Mouse (Mus musculus) limb, embryonic 11.5 days (tissue): ENCODE results near the gene Frmd4b. TPM values are rescaled to one million over a fixed set of nuclear protein-coding genes. Genes with fewer than 3 reads are reported as not detected.
"Not testable (repeated sequence)": the region's sequence is repeated elsewhere in the genome, so short reads cannot be mapped to it uniquely, and the experiment has no call there.

Experiments
- ATAC-seq: fragments of 200-750 bp; cut with Nextera tagmentation; 2 replicates; pipeline ENCODE4 v1.8.0; 2017; ENCODE audit warnings: low read depth; ENCODE audit not compliant: insufficient number of reproducible peaks, low FRiP score, low TSS enrichment
- DNase-seq: peaks from one replicate; pipeline ENCODE4 v3.0.0-alpha.2; 2015; ENCODE audit warnings: low spot score
- H3K27ac ChIP-seq: fragments of 300-500 bp; sonication (generic); replicated peaks from 2 replicates; pipeline ENCODE4 v1.5.1; 2014; ENCODE audit warnings: low read depth, mild to moderate bottlenecking, low read length
- H3K27me3 ChIP-seq: fragments of 300-500 bp; sonication (generic); 2 replicates; pipeline ENCODE4 v1.6.1; 2014; ENCODE audit warnings: mild to moderate bottlenecking, low read length, mixed read lengths; ENCODE audit not compliant: control insufficient read depth, insufficient read depth
- H3K36me3 ChIP-seq: fragments of 300-500 bp; sonication (generic); 2 replicates; pipeline ENCODE4 v1.6.1; 2014; ENCODE audit warnings: mild to moderate bottlenecking, low read length, moderate library complexity, mixed read lengths; ENCODE audit not compliant: control insufficient read depth, insufficient read depth
- H3K4me1 ChIP-seq: fragments of 300-500 bp; sonication (generic); 2 replicates; pipeline ENCODE4 v1.6.1; 2014; ENCODE audit warnings: low read length, mixed read lengths; ENCODE audit not compliant: control insufficient read depth, insufficient read depth
- H3K4me2 ChIP-seq: fragments of 300-500 bp; sonication (generic); 2 replicates; pipeline ENCODE4 v1.6.1; 2014; ENCODE audit warnings: low read depth, mild to moderate bottlenecking, moderate library complexity; ENCODE audit not compliant: severe bottlenecking
- H3K4me3 ChIP-seq: fragments of 300-500 bp; sonication (generic); 2 replicates; pipeline ENCODE4 v1.5.1; 2014; ENCODE audit warnings: low read depth, low read length
- H3K9ac ChIP-seq: fragments of 300-500 bp; sonication (generic); 2 replicates; pipeline ENCODE4 v1.6.1; 2014; ENCODE audit warnings: mild to moderate bottlenecking, low read length
- H3K9me3 ChIP-seq: fragments of 300-500 bp; sonication (generic); 2 replicates; pipeline ENCODE4 v1.6.1; 2016; ENCODE audit warnings: low read length; ENCODE audit not compliant: control insufficient read depth
- WGBS: fragments of 180-500 bp; shearing (Covaris S2); extraction: QIAGEN DNeasy Blood & Tissue Kit; methylation state at CpG from one replicate; pipeline ENCODE4 v1.1.7; 2014; 5-methylcytosine and 5-hydroxymethylcytosine counted together
- polyA plus RNA-seq: library from polyadenylated mRNA; unstranded; fragments of >200 nt; fragmentation: Nextera tagmentation; extraction: Ambion mirVana; gene quantifications from 2 replicates; pipeline ENCODE4 v1.2.1, GENCODE M21; 2014

The Frmd4b gene
- polyA plus RNA-seq, 1 experiment from 2014 or later = 12.3 TPM

- not testable (repeated sequence) for H3K4me3 ChIP-seq, H3K9ac ChIP-seq, H3K27ac ChIP-seq, ATAC-seq, DNase-seq, H3K9me3 ChIP-seq, H3K4me1 ChIP-seq, H3K36me3 ChIP-seq, H3K4me2 ChIP-seq, H3K27me3 ChIP-seq
These were observed 353.6 kb downstream of the Frmd4b start for GRCm38 (mm10) chr6:97263750-97264149.

- ATAC-seq = no peak
These were observed 355.1 kb downstream of the Frmd4b start for GRCm38 (mm10) chr6:97262229-97262628.

GRCm38 (mm10) chr6:97259926-97260325 lies 357.4 kb downstream of the Frmd4b start:
- not testable (repeated sequence) for H3K9ac ChIP-seq, H3K4me1 ChIP-seq, H3K4me2 ChIP-seq, H3K27ac ChIP-seq, DNase-seq, H3K27me3 ChIP-seq, ATAC-seq, H3K4me3 ChIP-seq, H3K36me3 ChIP-seq, H3K9me3 ChIP-seq
- 95% methylated on average over 2 of the region's 2 CpGs for WGBS

More at GRCm38 (mm10) chr6:97262229-97262628, 355.1 kb downstream of the Frmd4b start:
- H3K27ac ChIP-seq = no peak overlapping the region
- WGBS = 71% methylated on average over 4 of the region's 4 CpGs
- H3K27me3 ChIP-seq = no peaks in the 10 kb centered on the region
- no peaks in the 10 kb centered on the region for H3K4me1 ChIP-seq
- DNase-seq = no peak
- no peak overlapping the region for H3K4me2 ChIP-seq
- no peak overlapping the region for H3K9ac ChIP-seq
- H3K36me3 ChIP-seq = no peaks in the 10 kb centered on the region
- H3K9me3 ChIP-seq = no peaks in the 10 kb centered on the region
- no peak overlapping the region for H3K4me3 ChIP-seq

- Histone ChIP-seq H3K36me3 (no peaks in the 10 kb centered on the region), H3K27me3 (no peaks in the 10 kb centered on the region), H3K27ac (no peak overlapping the region), H3K9me3 (no peaks in the 10 kb centered on the region), H3K4me2 (no peak overlapping the region), H3K4me1 (no peaks in the 10 kb centered on the region), H3K4me3 (no peak overlapping the region), H3K9ac (no peak overlapping the region)
- 84% methylated on average over 1 of the region's 1 CpGs for WGBS
- ATAC-seq (no peak), DNase-seq (no peak)
These were observed 358.9 kb downstream of the Frmd4b start for GRCm38 (mm10) chr6:97258489-97258888.

- Histone ChIP-seq H3K27ac (no peak within 1 kb of the TSS), H3K36me3 (no peaks in the 10 kb centered on the region), H3K9me3 (no peaks in the 10 kb centered on the region), H3K9ac (no peak within 1 kb of the TSS), H3K4me1 (no peaks in the 10 kb centered on the region), H3K4me3 (no peak within 1 kb of the TSS), H3K4me2 (no peak within 1 kb of the TSS), H3K27me3 (no peaks in the 10 kb centered on the region)
- WGBS = 39% methylated on average over 9 of the region's 9 CpGs
- ATAC-seq (no peak), DNase-seq (no peak)
These were observed 364.6 kb downstream of the Frmd4b start, which contains the start of gene Lmod3 for GRCm38 (mm10) chr6:97252711-97253221. TSS of gene Lmod3 (minus strand) at chr6:97252759.

GRCm38 (mm10) chr6:97252086-97252485 lies 365.3 kb downstream of the Frmd4b start:
- Histone ChIP-seq H3K4me1 (no peaks in the 10 kb centered on the region), H3K4me2 (no peak overlapping the region), H3K9me3 (no peaks in the 10 kb centered on the region), H3K36me3 (no peaks in the 10 kb centered on the region), H3K9ac (no peak overlapping the region), H3K4me3 (no peak overlapping the region), H3K27ac (no peak overlapping the region), H3K27me3 (no peaks in the 10 kb centered on the region)
- no peak for ATAC-seq
- DNase-seq = no peak
- WGBS = 61% methylated on average over 5 of the region's 5 CpGs

- H3K27ac ChIP-seq = no peak overlapping the region
- H3K4me3 ChIP-seq = no peak overlapping the region
- ATAC-seq (no peak), DNase-seq (peak; percentile 44)
- H3K27me3 ChIP-seq = no peaks in the 10 kb centered on the region
- no peak overlapping the region for H3K4me2 ChIP-seq
- no peaks in the 10 kb centered on the region for H3K36me3 ChIP-seq
- no peak overlapping the region for H3K9ac ChIP-seq
- no peaks in the 10 kb centered on the region for H3K4me1 ChIP-seq
- WGBS = 57% methylated on average over 6 of the region's 6 CpGs
- no peaks in the 10 kb centered on the region for H3K9me3 ChIP-seq
These were observed 366.4 kb downstream of the Frmd4b start for GRCm38 (mm10) chr6:97250966-97251365.

- Histone ChIP-seq H3K4me2 (no peak overlapping the region), H3K4me3 (no peak overlapping the region), H3K9me3 (no peaks in the 10 kb centered on the region), H3K36me3 (no peaks in the 10 kb centered on the region), H3K9ac (no peak overlapping the region), H3K27ac (no peak overlapping the region), H3K27me3 (no peaks in the 10 kb centered on the region), H3K4me1 (no peaks in the 10 kb centered on the region)
- DNase-seq (no peak), ATAC-seq (no peak)
These were observed 372.1 kb downstream of the Frmd4b start for GRCm38 (mm10) chr6:97245200-97245599.

GRCm38 (mm10) chr6:97242522-97242921 lies 374.8 kb downstream of the Frmd4b start:
- H3K4me2 ChIP-seq = no peak overlapping the region
- no peaks in the 10 kb centered on the region for H3K4me1 ChIP-seq
- ATAC-seq (no peak), DNase-seq (no peak)
- H3K9me3 ChIP-seq = no peaks in the 10 kb centered on the region
- no peaks in the 10 kb centered on the region for H3K27me3 ChIP-seq
- no peak overlapping the region for H3K4me3 ChIP-seq
- no peak overlapping the region for H3K9ac ChIP-seq
- 90% methylated on average over 4 of the region's 4 CpGs for WGBS
- H3K27ac ChIP-seq = no peak overlapping the region
- H3K36me3 ChIP-seq = no peaks in the 10 kb centered on the region
